Mouse (Mus musculus) hindbrain, postnatal 0 days (tissue): Measurements from ENCODE around the gene Srgap3. TPM values are rescaled to one million over a fixed set of nuclear protein-coding genes. Genes with fewer than 3 reads are reported as not detected.

ENCODE experiments used
- ATAC-seq: fragments of 200-750 bp; cut with Nextera tagmentation; 2 replicates; pipeline ENCODE4 v1.8.0; 2017; ENCODE audit warnings: mild to moderate bottlenecking, moderate TSS enrichment, moderate library complexity
- DNase-seq: peaks from one replicate; pipeline ENCODE4 v3.0.0-alpha.2; 2015; ENCODE audit warnings: low spot score
- H3K27ac ChIP-seq: fragments of 300-500 bp; sonication (generic); 2 replicates; pipeline ENCODE4 v1.5.1; 2014; ENCODE audit warnings: mild to moderate bottlenecking
- H3K27me3 ChIP-seq: fragments of 300-500 bp; sonication (generic); 2 replicates; pipeline ENCODE4 v1.6.1; 2014; ENCODE audit warnings: low read length, mixed read lengths; ENCODE audit not compliant: insufficient read depth
- H3K36me3 ChIP-seq: fragments of 300-500 bp; sonication (generic); 2 replicates; pipeline ENCODE4 v1.6.1; 2014; ENCODE audit warnings: low read length, mixed read lengths; ENCODE audit not compliant: insufficient read depth
- H3K4me1 ChIP-seq: fragments of 300-500 bp; sonication (generic); 2 replicates; pipeline ENCODE4 v1.6.1; 2014; ENCODE audit warnings: antibody characterized with exemption, low read length, mixed read lengths; ENCODE audit not compliant: insufficient read depth
- H3K4me2 ChIP-seq: fragments of 300-500 bp; sonication (generic); 2 replicates; pipeline ENCODE4 v1.6.1; 2014; ENCODE audit warnings: low read depth, mild to moderate bottlenecking, low read length, moderate library complexity, mixed read lengths
- H3K4me3 ChIP-seq: fragments of 300-500 bp; sonication (generic); 2 replicates; pipeline ENCODE4 v1.5.1; 2014; ENCODE audit warnings: low read length
- H3K9ac ChIP-seq: fragments of 300-500 bp; sonication (generic); replicated peaks from 2 replicates; pipeline ENCODE4 v1.6.1; 2014; ENCODE audit warnings: mild to moderate bottlenecking, low read length, moderate library complexity, mixed read lengths
- H3K9me3 ChIP-seq: fragments of 300-500 bp; sonication (generic); 2 replicates; pipeline ENCODE4 v1.6.1; 2016; ENCODE audit warnings: low read length, mixed read lengths
- CTCF ChIP-seq: IDR thresholded peaks from 2 replicates; pipeline ENCODE4 v1.5.1; 2016; ENCODE audit warnings: antibody characterized with exemption, control low read depth, low read depth
- WGBS: fragments of 180-500 bp; shearing (Covaris S2); extraction: QIAGEN DNeasy Blood & Tissue Kit; methylation state at CpG from one replicate; pipeline ENCODE4 v1.1.7; 2014; 5-methylcytosine and 5-hydroxymethylcytosine counted together
- polyA plus RNA-seq: library from polyadenylated mRNA; unstranded; fragments of >200 nt; fragmentation: Nextera tagmentation; extraction: Ambion mirVana; gene quantifications from 2 replicates; pipeline ENCODE4 v1.2.1, GENCODE M21; 2015
- total RNA-seq: library from RNA; depleted of rRNA; stranded (reverse); fragments of >200 nt; gene quantifications from 2 replicates; pipeline ENCODE4 v1.2.3, GENCODE M21; 2014; rRNA removed

Srgap3 gene
- total and polyA plus RNA-seq, 2 experiments from 2014 or later: 23.7 to 55.8 TPM

- no peak overlapping the region for H3K27ac ChIP-seq
- H3K4me1 ChIP-seq: no peaks in the 10 kb centered on the region
- ATAC-seq: no peak
- no peaks in the 10 kb centered on the region for H3K9me3 ChIP-seq
- no peak overlapping the region for H3K4me2 ChIP-seq
- no peaks in the 10 kb centered on the region for H3K27me3 ChIP-seq
- H3K9ac ChIP-seq: no peak overlapping the region
- DNase-seq: no peak
- H3K36me3 ChIP-seq: no peaks in the 10 kb centered on the region
- WGBS: 93% methylated on average over 2 of the region's 2 CpGs
- H3K4me3 ChIP-seq: no peak overlapping the region
- TF ChIP-seq CTCF: no peak
Observed at GRCm38 (mm10) chr6:112684065-112684464, 263.0 kb downstream of the Srgap3 start.

Other genes starting within 250 kb of the Srgap3 start
- gene Thumpd3, start 99.0 kb upstream of the Srgap3 start, total RNA-seq: 29.3 and 42.2 TPM in 2 replicates
- 45.3 and 45.5 TPM in 2 replicates for gene Thumpd3, start 99.0 kb upstream of the Srgap3 start, polyA plus RNA-seq
- 82.3 and 94.4 TPM in 2 replicates for gene Setd5, start 130.1 kb upstream of the Srgap3 start, total RNA-seq
- gene Setd5, start 130.1 kb upstream of the Srgap3 start, polyA plus RNA-seq: 47.1 and 50.0 TPM in 2 replicates
- 64.9 and 72.9 TPM in 2 replicates for gene Lhfpl4, start 248.1 kb upstream of the Srgap3 start, total RNA-seq
- gene Lhfpl4, start 248.1 kb upstream of the Srgap3 start, polyA plus RNA-seq: 50.9 and 56.0 TPM in 2 replicates